Mouse (Mus musculus) limb, embryonic 15.5 days (tissue): Measurements from ENCODE around the gene Asb11. TPM values are rescaled to one million over a fixed set of nuclear protein-coding genes. Genes with fewer than 3 reads are reported as not detected.

ENCODE experiments used
- ATAC-seq: fragments of 200-750 bp; cut with Nextera tagmentation; 2 replicates; pipeline ENCODE4 v1.8.0; 2017; ENCODE audit warnings: low read depth, moderate TSS enrichment; ENCODE audit not compliant: insufficient number of reproducible peaks, low FRiP score, low TSS enrichment
- H3K27ac ChIP-seq: fragments of 300-500 bp; sonication (generic); 2 replicates; pipeline ENCODE4 v1.5.1; 2015; ENCODE audit warnings: moderate library complexity, mild to moderate bottlenecking, inconsistent platforms
- H3K27me3 ChIP-seq: fragments of 300-500 bp; sonication (generic); 2 replicates; pipeline ENCODE4 v1.6.1; 2015; ENCODE audit warnings: inconsistent platforms
- H3K36me3 ChIP-seq: fragments of 300-500 bp; sonication (generic); 2 replicates; pipeline ENCODE4 v1.6.1; 2015; ENCODE audit warnings: inconsistent platforms
- H3K4me1 ChIP-seq: fragments of 300-500 bp; sonication (generic); 2 replicates; pipeline ENCODE4 v1.6.1; 2015; ENCODE audit warnings: inconsistent platforms
- H3K4me2 ChIP-seq: fragments of 300-500 bp; sonication (generic); 2 replicates; pipeline ENCODE4 v1.6.1; 2015; ENCODE audit warnings: mild to moderate bottlenecking, inconsistent platforms
- H3K4me3 ChIP-seq: fragments of 300-500 bp; sonication (generic); 2 replicates; pipeline ENCODE4 v1.5.1; 2015; ENCODE audit warnings: mild to moderate bottlenecking, inconsistent platforms
- H3K9ac ChIP-seq: fragments of 300-500 bp; sonication (generic); 2 replicates; pipeline ENCODE4 v1.6.1; 2015; ENCODE audit warnings: inconsistent platforms
- H3K9me3 ChIP-seq: fragments of 300-500 bp; sonication (generic); 2 replicates; pipeline ENCODE4 v1.6.1; 2016; ENCODE audit warnings: inconsistent platforms
- WGBS: fragments of 180-500 bp; shearing (Covaris S2); methylation state at CpG from one replicate; pipeline ENCODE4 v1.1.7; 2015; 5-methylcytosine and 5-hydroxymethylcytosine counted together
- polyA plus RNA-seq: library from polyadenylated mRNA; unstranded; fragments of >200 nt; fragmentation: Nextera tagmentation; extraction: Ambion mirVana; gene quantifications from 2 replicates; pipeline ENCODE4 v1.2.1, GENCODE M21; 2015

Asb11 gene
- polyA plus RNA-seq, 1 experiment from 2014 or later: not detected

- Histone ChIP-seq H3K27ac (no peak overlapping the region), H3K36me3 (no peaks in the 10 kb centered on the region), H3K9me3 (no peaks in the 10 kb centered on the region), H3K4me2 (peak overlapping the region; percentile 42), H3K4me1 (no peaks in the 10 kb centered on the region), H3K4me3 (peak overlapping the region; percentile 53), H3K9ac (no peak overlapping the region), H3K27me3 (0 out of 2 replicates have a peak, but pooled peaks cover 5% of the 10 kb centered on the region)
- no peak for ATAC-seq
- 46% methylated on average over 3 of the region's 3 CpGs for WGBS
These were observed 16.3 kb upstream of the Asb11 start for GRCm38 (mm10) chrX:164420518-164420917.

DNA sequence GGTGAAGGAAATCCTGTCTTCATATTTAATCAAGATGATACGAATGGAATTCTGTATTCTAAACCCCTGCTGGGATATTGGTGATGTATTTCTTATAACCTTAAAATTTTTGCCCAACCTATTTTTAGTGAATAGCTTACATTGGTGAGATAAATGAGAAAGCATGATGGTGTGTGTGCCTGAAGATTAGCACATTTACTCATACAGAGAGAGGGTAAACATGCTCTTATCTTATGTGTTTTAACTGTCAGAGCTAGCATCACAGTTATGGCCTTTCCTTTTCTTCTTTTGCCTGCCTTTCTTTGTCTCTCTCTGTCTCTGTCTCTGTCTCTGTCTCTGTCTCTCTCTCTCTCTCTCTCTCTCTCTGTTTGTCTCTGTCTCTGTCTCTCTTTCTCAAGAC, 12.0 kb upstream of the Asb11 start:
- Histone ChIP-seq H3K27me3 (peaks cover 5% of the 10 kb centered on the region; the same call in 1 of the 2 replicates), H3K9me3 (no peaks in the 10 kb centered on the region), H3K9ac (no peak overlapping the region), H3K27ac (no peak overlapping the region), H3K4me2 (no peak overlapping the region), H3K4me3 (no peak overlapping the region), H3K36me3 (no peaks in the 10 kb centered on the region), H3K4me1 (no peaks in the 10 kb centered on the region)
- ATAC-seq: no peak
- 76% methylated on average over 1 of the region's 1 CpGs for WGBS

DNA sequence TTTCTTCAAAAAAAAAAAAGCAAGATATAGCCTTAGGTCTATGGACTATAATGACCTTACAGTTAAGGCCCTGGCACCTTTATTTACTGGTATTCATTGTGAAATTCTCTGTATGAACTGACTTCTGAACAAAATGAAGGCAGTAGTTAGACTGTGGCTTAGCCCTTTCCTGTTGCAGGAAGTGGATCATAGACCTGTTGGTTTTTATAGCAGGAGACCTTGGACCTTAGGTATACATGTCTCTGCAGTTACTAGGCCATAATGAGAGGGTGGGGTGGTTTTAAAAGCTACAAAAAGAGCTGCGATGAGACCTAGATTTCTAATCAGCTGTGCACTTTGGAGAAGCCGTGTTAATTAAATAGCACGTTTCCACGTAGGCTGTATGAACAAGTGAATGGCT, 9.5 kb upstream of the Asb11 start:
- Histone ChIP-seq H3K27me3 (no peaks in the 10 kb centered on the region; the same call in 1 of the 2 replicates), H3K36me3 (no peaks in the 10 kb centered on the region; the same call in 1 of the 2 replicates), H3K4me2 (no peak overlapping the region), H3K4me3 (no peak overlapping the region), H3K27ac (no peak overlapping the region), H3K9me3 (no peaks in the 10 kb centered on the region), H3K4me1 (no peaks in the 10 kb centered on the region), H3K9ac (no peak overlapping the region)
- no peak for ATAC-seq
- WGBS: 56% methylated on average over 4 of the region's 4 CpGs

DNA sequence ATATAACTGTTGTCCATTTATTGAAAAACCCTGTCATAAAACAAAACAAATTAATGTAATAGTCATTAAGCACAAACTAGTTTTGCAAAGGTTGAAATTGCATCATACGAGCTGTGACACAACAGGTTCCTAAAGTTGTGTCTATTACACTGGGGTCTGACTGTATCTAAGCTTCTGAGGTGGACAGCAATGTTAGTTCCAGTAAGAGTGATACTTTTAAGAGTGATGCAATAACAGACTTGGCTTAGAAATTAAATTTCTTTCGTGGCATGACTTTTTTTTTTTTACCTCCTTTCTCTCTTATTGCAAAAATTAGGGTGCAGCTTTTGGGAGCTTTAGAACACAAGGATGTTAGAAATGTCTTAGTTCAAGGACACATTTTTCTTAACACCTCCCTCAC, 8.6 kb upstream of the Asb11 start:
- Histone ChIP-seq H3K36me3 (no peaks in the 10 kb centered on the region; the same call in 1 of the 2 replicates), H3K9me3 (no peaks in the 10 kb centered on the region), H3K4me2 (no peak overlapping the region), H3K4me3 (no peak overlapping the region), H3K27me3 (no peaks in the 10 kb centered on the region; the same call in 1 of the 2 replicates), H3K9ac (no peak overlapping the region), H3K4me1 (no peaks in the 10 kb centered on the region), H3K27ac (no peak overlapping the region)
- no peak for ATAC-seq
- WGBS: 83% methylated on average over 2 of the region's 2 CpGs

GRCm38 (mm10) chrX:164430621-164431020, 6.2 kb upstream of the Asb11 start:
- Histone ChIP-seq H3K4me1 (no peaks in the 10 kb centered on the region), H3K4me3 (no peak overlapping the region), H3K4me2 (no peak overlapping the region), H3K27me3 (no peaks in the 10 kb centered on the region; the same call in 1 of the 2 replicates), H3K36me3 (no peaks in the 10 kb centered on the region; the same call in none of the 2 replicates), H3K27ac (no peak overlapping the region), H3K9ac (no peak overlapping the region), H3K9me3 (no peaks in the 10 kb centered on the region)
- 84% methylated on average over 6 of the region's 6 CpGs for WGBS
- ATAC-seq: no peak

DNA sequence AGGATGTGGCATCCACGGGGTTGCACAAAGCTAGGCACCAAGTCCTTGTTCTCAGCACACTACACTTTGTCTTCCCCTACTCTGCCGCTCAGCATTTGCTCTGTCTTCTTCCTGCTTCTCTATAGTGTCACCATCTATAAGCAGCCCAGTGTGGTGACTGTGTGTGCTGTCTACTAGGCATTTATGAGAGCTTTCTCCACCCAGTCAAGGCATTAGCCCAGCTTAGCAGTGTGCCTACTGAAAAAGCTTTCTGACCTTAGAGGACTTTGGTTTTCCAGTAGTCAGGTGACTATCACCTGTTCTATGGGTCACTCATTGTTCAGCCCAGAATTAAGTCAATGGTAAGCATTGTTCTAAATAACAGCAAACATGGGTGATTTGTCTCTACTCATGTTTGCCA, 5.7 kb upstream of the Asb11 start:
- H3K4me2 ChIP-seq: no peak overlapping the region
- 87% methylated on average over 2 of the region's 2 CpGs for WGBS
- H3K36me3 ChIP-seq: no peaks in the 10 kb centered on the region; the same call in none of the 2 replicates
- H3K4me3 ChIP-seq: no peak overlapping the region
- no peak for ATAC-seq
- no peak overlapping the region for H3K9ac ChIP-seq
- no peaks in the 10 kb centered on the region; the same call in 1 of the 2 replicates for H3K27me3 ChIP-seq
- H3K27ac ChIP-seq: no peak overlapping the region
- no peaks in the 10 kb centered on the region for H3K4me1 ChIP-seq
- H3K9me3 ChIP-seq: no peaks in the 10 kb centered on the region

- no peaks in the 10 kb centered on the region for H3K9me3 ChIP-seq
- H3K27me3 ChIP-seq: no peaks in the 10 kb centered on the region; the same call in 1 of the 2 replicates
- H3K9ac ChIP-seq: no peak overlapping the region
- H3K36me3 ChIP-seq: no peaks in the 10 kb centered on the region; the same call in none of the 2 replicates
- H3K27ac ChIP-seq: no peak overlapping the region
- WGBS: 88% methylated on average over 6 of the region's 6 CpGs
- no peak overlapping the region for H3K4me3 ChIP-seq
- no peaks in the 10 kb centered on the region for H3K4me1 ChIP-seq
- H3K4me2 ChIP-seq: no peak overlapping the region
- no peak for ATAC-seq
These were observed 5.3 kb upstream of the Asb11 start for GRCm38 (mm10) chrX:164431541-164431940.

DNA sequence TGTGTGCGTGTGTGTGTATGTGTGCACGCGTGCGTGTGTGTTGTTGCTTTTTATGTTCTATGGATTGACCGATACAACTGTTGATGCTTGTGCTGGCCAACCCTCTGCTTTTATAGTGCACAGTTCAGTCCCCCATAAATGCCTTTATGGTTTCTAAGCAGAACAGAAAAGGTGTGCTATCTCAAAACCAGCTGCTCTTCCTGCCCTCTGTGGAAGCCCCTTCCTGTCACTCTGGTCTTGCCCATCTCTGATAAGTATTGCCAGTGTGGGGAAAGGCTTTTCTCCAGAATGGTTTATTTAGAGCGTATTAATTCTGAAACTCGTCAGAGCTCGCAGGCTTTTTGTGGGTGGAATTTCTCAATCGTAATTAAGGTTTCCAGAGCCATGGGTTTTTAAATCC, 4.1 kb upstream of the Asb11 start:
- Histone ChIP-seq H3K36me3 (no peaks in the 10 kb centered on the region; the same call in none of the 2 replicates), H3K27me3 (no peaks in the 10 kb centered on the region; the same call in 1 of the 2 replicates), H3K27ac (no peak overlapping the region), H3K4me3 (no peak overlapping the region), H3K4me2 (no peak overlapping the region), H3K9ac (no peak overlapping the region), H3K4me1 (no peaks in the 10 kb centered on the region), H3K9me3 (no peaks in the 10 kb centered on the region)
- ATAC-seq: no peak
- 95% methylated on average over 9 of the region's 9 CpGs for WGBS

- H3K4me1 ChIP-seq: no peaks in the 10 kb centered on the region
- peaks cover 9% of the 10 kb centered on the region; the same call in 1 of the 2 replicates for H3K27me3 ChIP-seq
- WGBS: 79% methylated on average over 7 of the region's 7 CpGs
- no peak overlapping the region for H3K4me3 ChIP-seq
- ATAC-seq: no peak
- no peaks in the 10 kb centered on the region for H3K9me3 ChIP-seq
- no peak overlapping the region for H3K27ac ChIP-seq
- H3K4me2 ChIP-seq: no peak overlapping the region
- no peaks in the 10 kb centered on the region; the same call in 1 of the 2 replicates for H3K36me3 ChIP-seq
- no peak overlapping the region for H3K9ac ChIP-seq
These were observed 2.7 kb downstream of the Asb11 start for GRCm38 (mm10) chrX:164439462-164439861.

- ATAC-seq: no peak
- WGBS: 53% methylated on average over 2 of the region's 2 CpGs
- no peak overlapping the region for H3K4me2 ChIP-seq
- peaks cover 9% of the 10 kb centered on the region; the same call in 1 of the 2 replicates for H3K27me3 ChIP-seq
- no peaks in the 10 kb centered on the region for H3K9me3 ChIP-seq
- H3K4me1 ChIP-seq: no peaks in the 10 kb centered on the region
- no peak overlapping the region for H3K4me3 ChIP-seq
- no peak overlapping the region for H3K9ac ChIP-seq
- H3K27ac ChIP-seq: no peak overlapping the region
- no peaks in the 10 kb centered on the region for H3K36me3 ChIP-seq
These were observed 3.3 kb downstream of the Asb11 start for GRCm38 (mm10) chrX:164440140-164440539.

DNA sequence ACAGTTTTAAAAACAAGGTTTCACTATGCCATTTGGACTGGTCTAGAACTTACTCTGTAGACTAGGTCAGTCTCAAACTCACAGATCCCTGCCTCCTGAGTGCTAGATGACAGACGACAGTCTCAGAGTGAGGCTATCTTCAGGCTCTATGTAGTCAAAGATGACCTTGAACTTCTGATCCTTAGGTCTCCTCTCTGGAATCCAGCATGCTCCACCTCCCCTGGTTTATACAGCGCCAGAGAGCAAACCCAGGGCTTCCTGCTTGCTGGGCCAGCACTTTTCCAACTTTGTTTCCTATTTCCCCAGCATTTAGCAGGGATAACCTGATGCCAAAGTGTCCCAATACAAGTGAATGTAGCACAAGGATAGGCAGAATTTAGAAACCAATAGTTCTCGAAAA, 3.9 kb downstream of the Asb11 start:
- no peaks in the 10 kb centered on the region for H3K9me3 ChIP-seq
- no peaks in the 10 kb centered on the region for H3K36me3 ChIP-seq
- no peak overlapping the region for H3K9ac ChIP-seq
- H3K4me2 ChIP-seq: no peak overlapping the region
- no peak overlapping the region for H3K27ac ChIP-seq
- WGBS: 81% methylated on average over 3 of the region's 3 CpGs
- H3K4me3 ChIP-seq: no peak overlapping the region
- no peak for ATAC-seq
- H3K27me3 ChIP-seq: peaks cover 9% of the 10 kb centered on the region; the same call in 1 of the 2 replicates
- no peaks in the 10 kb centered on the region for H3K4me1 ChIP-seq

DNA sequence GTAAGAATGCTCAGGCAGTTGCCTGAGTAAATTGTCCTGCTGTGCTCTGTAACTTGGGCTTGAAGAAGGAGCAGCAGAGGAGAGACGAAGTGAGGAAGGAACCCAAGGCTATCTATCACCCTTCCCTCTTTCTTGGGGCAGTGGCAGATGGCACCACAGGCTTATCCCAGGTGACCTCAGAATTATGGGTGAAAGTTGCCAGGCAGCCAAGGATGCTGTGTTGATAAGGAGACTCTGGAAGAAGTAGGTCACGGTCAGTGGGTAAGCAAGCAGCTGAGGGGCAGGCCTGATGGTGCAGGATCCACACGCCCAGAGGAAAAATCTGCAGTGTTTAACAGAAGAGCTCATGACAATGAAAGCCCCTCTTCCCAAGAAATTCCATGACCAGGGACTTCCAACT, 4.5 kb downstream of the Asb11 start:
- no peaks in the 10 kb centered on the region for H3K36me3 ChIP-seq
- H3K27me3 ChIP-seq: peaks cover 9% of the 10 kb centered on the region; the same call in 1 of the 2 replicates
- WGBS: 83% methylated on average over 3 of the region's 3 CpGs
- no peak for ATAC-seq
- no peaks in the 10 kb centered on the region for H3K9me3 ChIP-seq
- H3K4me2 ChIP-seq: no peak overlapping the region
- no peak overlapping the region for H3K9ac ChIP-seq
- H3K27ac ChIP-seq: no peak overlapping the region
- H3K4me1 ChIP-seq: no peaks in the 10 kb centered on the region
- H3K4me3 ChIP-seq: no peak overlapping the region

- ATAC-seq: no peak
- H3K4me1 ChIP-seq: no peaks in the 10 kb centered on the region
- H3K27ac ChIP-seq: no peak overlapping the region
- H3K36me3 ChIP-seq: no peaks in the 10 kb centered on the region
- whole genome bisulfite sequencing: 67% methylated on average over 12 of the region's 12 CpGs
- H3K4me3 ChIP-seq: no peak overlapping the region
- no peaks in the 10 kb centered on the region for H3K9me3 ChIP-seq
- no peak overlapping the region for H3K9ac ChIP-seq
- H3K27me3 ChIP-seq: peaks cover 9% of the 10 kb centered on the region; the same call in 1 of the 2 replicates
- no peak overlapping the region for H3K4me2 ChIP-seq
These were observed 8.8 kb downstream of the Asb11 start for GRCm38 (mm10) chrX:164445601-164446000.
